Mouse (Mus musculus) splenic B cell, adult 2 months (primary cell): ENCODE measurements at regions not wholly inside any gene's neighbourhood (a gene's known extent, or its start where the extent isn't known, plus 50 kb on each side); places are given as distances from the start of the nearest gene placed in this dataset.

Source experiments
- DNase-seq: peaks from one replicate; pipeline ENCODE4 v3.0.0-alpha.2; 2011; ENCODE audit warnings: low read depth, low spot score
- H3K27me3 ChIP-seq: 2 replicates; pipeline ENCODE4 v1.6.1; 2012; ENCODE audit warnings: mild to moderate bottlenecking, low read length, moderate library complexity, mixed read lengths; ENCODE audit not compliant: control insufficient read depth, poor library complexity, insufficient read depth, severe bottlenecking
- H3K36me3 ChIP-seq: 2 replicates; pipeline ENCODE4 v1.6.1; 2012; ENCODE audit warnings: mild to moderate bottlenecking, low read length, moderate library complexity, mixed read lengths; ENCODE audit not compliant: control insufficient read depth, poor library complexity, insufficient read depth, severe bottlenecking

DNA sequence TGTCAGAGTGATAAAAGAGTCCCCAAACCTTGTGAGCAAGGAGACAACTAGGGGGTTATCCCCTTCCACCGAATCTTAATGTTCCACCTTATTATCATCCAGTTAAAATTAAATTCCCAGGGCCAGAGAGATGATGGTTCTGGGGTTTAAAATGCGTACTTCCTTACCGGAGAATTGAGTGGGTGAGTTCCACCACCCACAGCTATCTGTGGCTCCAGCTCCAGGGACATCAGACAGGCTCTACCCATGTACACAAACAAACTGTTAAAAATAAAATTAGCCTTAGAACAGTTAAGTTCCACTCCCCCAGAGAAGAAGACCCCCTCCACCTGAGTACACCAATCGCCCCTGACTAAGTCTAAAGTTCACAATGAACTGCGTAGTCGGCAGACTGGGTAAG, 52.0 kb upstream of the Mgat5 start:
- Histone ChIP-seq H3K36me3 (no peaks in the 10 kb centered on the region), H3K27me3 (no peaks in the 10 kb centered on the region)
- DNase-seq: no peak

DNA sequence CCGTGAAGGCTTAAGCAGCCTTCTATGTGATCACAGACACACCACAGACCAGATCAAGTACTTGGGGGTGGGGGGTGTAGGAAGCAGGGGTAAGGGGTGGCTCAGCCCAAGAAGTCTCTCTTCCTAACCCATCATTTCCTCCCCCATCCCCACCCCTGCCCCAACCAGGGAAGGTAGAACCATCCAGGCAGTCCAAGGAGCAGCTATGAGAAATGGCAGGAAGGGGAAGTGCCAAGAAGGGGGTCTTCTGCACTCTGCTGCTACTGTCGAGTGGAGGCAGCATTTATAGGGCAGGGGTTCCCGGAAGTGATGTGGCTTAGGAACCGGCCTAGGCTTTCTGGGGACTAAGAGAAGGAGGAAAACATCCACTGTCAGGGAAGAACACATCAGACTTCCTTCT, 69.3 kb upstream of the Mgat5 start:
- H3K36me3 ChIP-seq: no peaks in the 10 kb centered on the region
- H3K27me3 ChIP-seq: no peaks in the 10 kb centered on the region
- DNase-seq: no peak

- DNase-seq: no peak
- H3K27me3 ChIP-seq: no peaks in the 10 kb centered on the region
- H3K36me3 ChIP-seq: no peaks in the 10 kb centered on the region
Observed at GRCm38 (mm10) chr1:127131871-127132270, 72.9 kb upstream of the Mgat5 start.

DNA sequence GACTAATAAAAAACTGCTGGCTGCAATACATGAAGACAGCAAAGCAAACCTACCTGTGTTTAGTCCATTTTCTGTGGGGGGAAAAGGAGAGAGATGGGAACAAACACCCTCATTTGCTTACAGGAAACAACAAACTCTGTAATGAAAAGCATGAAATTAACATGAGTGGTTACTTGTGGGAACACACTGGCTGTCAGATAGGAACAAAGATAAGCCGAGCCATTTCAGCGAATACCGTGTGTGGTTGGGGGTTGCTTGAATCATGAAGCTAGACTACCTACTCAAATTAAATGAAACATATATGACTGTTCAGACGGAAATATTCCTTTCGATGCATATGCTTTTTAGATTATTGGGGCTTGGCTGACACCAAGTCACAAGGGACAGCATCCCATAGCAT, 80.0 kb upstream of the Mgat5 start:
- H3K27me3 ChIP-seq: no peaks in the 10 kb centered on the region
- DNase-seq: no peak
- H3K36me3 ChIP-seq: no peaks in the 10 kb centered on the region

DNA sequence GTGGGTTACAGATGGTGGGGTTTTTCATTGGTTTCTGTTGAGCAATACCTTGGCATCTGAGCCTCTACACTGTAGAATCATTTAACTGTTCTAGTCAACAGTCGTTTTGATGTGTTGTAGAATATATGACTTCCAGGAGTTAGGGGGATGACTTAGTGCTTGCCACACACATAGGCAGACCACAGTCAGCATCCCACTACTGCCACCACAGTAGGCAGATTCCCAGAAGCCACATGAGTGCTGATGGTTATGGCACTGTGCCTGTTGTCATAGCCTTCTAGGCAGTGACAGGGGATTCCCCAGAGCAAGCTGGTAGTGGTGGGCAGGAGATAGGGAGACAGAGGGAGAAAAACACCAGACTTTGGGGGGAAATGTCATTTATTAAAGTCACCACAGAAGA, 86.8 kb upstream of the Mgat5 start:
- H3K27me3 ChIP-seq: no peaks in the 10 kb centered on the region
- no peaks in the 10 kb centered on the region for H3K36me3 ChIP-seq
- DNase-seq: no peak

DNA sequence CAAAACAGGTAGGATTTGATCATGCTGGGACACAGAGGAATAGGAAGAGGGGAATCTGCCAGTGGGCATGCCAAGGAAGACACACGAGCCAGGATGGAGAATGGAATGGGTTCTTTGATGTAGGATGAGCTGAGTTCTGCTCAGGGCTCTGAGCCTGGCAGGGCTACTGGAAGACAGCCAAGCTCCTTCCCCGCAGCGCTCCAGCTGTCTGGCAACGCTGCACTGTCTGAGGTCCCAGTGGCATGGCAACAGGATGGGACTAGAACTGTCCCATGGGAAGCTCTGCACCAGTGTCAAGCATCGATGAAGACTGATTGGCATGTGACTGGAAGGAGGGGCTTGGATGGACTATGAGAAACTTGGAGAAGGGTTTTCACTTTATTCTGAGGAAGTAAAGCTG, 97.3 kb upstream of the Mgat5 start:
- no peaks in the 10 kb centered on the region for H3K27me3 ChIP-seq
- DNase-seq: no peak

DNA sequence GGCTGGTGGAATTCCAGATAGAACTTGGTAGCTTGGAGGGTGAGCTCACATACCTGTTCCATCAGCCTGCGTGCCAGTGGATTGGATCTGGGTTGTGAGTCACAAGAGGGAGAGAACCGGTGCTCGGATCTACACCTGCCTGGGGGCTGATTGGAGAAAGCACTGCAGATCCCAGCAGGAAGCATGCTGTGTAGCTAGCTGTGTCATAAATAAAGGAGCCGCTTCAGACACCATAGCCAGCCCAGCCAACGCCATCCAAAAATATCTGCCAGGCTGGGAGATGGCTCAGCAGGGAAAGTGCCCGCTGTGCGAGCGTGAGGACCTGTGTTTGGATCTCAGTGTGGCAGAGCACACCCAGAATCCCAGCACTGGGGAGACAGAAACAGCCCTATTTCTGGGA, 99.0 kb upstream of the Mgat5 start:
- Histone ChIP-seq H3K36me3 (no peaks in the 10 kb centered on the region), H3K27me3 (no peaks in the 10 kb centered on the region)
- DNase-seq: no peak

More for the DNA sequence above, 97.3 kb upstream of the Mgat5 start:
- no peaks in the 10 kb centered on the region for H3K36me3 ChIP-seq

DNA sequence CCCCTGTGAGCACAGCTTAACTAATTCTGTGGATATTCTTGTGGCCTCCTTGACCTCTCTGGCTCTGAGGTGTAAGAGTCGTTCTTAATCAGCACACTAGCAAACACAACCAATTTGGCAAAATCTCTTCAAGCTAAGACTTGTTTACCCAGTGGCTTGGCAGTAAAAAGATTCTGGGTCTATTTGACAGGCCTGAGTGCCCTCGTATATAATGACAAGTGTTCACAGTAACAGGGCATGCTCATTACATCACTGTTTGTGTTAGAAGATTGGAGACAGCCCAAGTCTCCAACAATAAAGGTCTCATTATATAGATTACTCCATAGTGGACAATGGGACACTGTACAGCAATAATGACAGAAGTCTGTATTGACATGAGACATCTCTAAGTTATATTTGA, 101.2 kb upstream of the Mgat5 start:
- DNase-seq: no peak

DNA sequence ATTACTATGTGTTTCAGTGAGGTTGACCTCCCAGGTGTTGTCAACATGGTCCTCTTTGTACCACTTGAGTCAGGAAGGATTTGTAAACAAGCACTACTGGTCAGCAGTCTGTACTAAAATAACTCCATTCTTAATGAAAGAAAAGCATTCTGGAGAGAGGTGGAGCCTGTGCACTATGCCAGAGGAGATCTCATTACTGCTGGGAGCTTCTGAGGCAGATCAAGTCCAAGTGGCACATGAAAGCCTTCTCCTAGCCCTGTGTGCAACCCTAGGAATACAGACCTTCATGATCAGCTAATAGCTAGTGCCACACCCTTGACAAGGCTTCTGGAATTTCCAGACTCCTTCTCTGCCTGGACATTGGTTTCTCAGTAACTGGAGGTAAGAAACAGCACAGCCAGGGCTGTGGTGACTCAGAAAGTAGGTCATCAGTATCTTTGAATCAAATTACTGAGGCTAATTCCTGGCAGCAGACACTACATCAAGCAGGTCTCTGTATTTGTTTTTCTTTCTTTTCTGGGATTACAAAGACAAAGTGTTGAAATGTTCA, 105.9 kb upstream of the Mgat5 start:
- Histone ChIP-seq H3K36me3 (no peaks in the 10 kb centered on the region), H3K27me3 (no peaks in the 10 kb centered on the region)
- DNase-seq: no peak

More for the DNA sequence above, 101.2 kb upstream of the Mgat5 start:
- H3K36me3 ChIP-seq: no peaks in the 10 kb centered on the region
- no peaks in the 10 kb centered on the region for H3K27me3 ChIP-seq

- DNase-seq: no peak
- Histone ChIP-seq H3K27me3 (no peaks in the 10 kb centered on the region), H3K36me3 (no peaks in the 10 kb centered on the region)
Observed at GRCm38 (mm10) chr1:127087616-127088015, 117.2 kb upstream of the Mgat5 start.

GRCm38 (mm10) chr1:127085988-127086387, 118.8 kb upstream of the Mgat5 start:
- DNase-seq: no peak
- Histone ChIP-seq H3K27me3 (no peaks in the 10 kb centered on the region), H3K36me3 (no peaks in the 10 kb centered on the region)

DNA sequence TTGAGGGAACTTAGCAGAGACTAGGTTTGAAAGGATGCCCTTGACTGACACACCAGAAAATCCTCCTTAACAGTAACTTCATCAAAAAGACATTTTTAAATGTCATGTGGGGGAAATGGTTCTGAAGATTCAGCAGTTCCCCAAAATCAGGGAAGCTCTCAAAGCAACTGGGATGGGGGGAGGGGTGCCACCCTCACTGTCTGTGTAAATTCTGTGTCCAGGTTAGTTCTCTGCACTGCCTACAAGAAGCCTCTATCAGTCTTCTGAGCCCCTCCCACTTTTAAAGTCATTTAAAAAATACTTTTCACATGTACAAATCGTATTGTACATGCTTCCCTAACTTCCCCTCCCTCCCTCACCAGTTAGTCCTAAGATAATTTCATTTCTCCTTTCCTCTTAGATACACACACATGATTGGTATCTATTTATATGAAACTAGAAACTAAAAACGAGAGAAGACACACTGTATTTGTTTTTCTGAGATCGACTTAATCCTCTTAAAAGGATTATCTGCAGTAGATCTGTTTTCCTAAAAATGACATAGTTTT, 121.0 kb upstream of the Mgat5 start:
- H3K36me3 ChIP-seq: no peaks in the 10 kb centered on the region
- no peak for DNase-seq
- no peaks in the 10 kb centered on the region for H3K27me3 ChIP-seq

GRCm38 (mm10) chr1:127079012-127079411, 125.8 kb upstream of the Mgat5 start:
- Histone ChIP-seq H3K27me3 (no peaks in the 10 kb centered on the region), H3K36me3 (no peaks in the 10 kb centered on the region)
- no peak for DNase-seq

- H3K36me3 ChIP-seq: no peaks in the 10 kb centered on the region
- no peak for DNase-seq
- no peaks in the 10 kb centered on the region for H3K27me3 ChIP-seq
Observed at GRCm38 (mm10) chr1:127062430-127062829, 142.4 kb upstream of the Mgat5 start.

GRCm38 (mm10) chr1:127045711-127046420, 158.9 kb upstream of the Mgat5 start:
- DNase-seq: no peak
- Histone ChIP-seq H3K27me3 (peaks cover 2% of the 10 kb centered on the region; the same call in 1 of the 2 replicates), H3K36me3 (no peaks in the 10 kb centered on the region)
